Mouse (Mus musculus) cerebellum, adult 2 months (tissue): Measurements from ENCODE around the gene Slc22a17.
"Not testable (repeated sequence)": the region's sequence is repeated elsewhere in the genome, so short reads cannot be mapped to it uniquely, and the experiment has no call there.

Source experiments
- CTCF ChIP-seq: fragments of 200-500 bp; IDR thresholded peaks from 2 replicates; pipeline ENCODE4 v1.5.1; 2011; ENCODE audit warnings: low read depth, mild to moderate bottlenecking, control low read depth, low read length, moderate library complexity, borderline replicate concordance; ENCODE audit not compliant: insufficient read depth
- POLR2A ChIP-seq: fragments of 200-500 bp; IDR thresholded peaks from 2 replicates; pipeline ENCODE4 v1.6.1; 2011; ENCODE audit warnings: low read length, control low read depth, borderline replicate concordance; ENCODE audit not compliant: insufficient read depth

DNA sequence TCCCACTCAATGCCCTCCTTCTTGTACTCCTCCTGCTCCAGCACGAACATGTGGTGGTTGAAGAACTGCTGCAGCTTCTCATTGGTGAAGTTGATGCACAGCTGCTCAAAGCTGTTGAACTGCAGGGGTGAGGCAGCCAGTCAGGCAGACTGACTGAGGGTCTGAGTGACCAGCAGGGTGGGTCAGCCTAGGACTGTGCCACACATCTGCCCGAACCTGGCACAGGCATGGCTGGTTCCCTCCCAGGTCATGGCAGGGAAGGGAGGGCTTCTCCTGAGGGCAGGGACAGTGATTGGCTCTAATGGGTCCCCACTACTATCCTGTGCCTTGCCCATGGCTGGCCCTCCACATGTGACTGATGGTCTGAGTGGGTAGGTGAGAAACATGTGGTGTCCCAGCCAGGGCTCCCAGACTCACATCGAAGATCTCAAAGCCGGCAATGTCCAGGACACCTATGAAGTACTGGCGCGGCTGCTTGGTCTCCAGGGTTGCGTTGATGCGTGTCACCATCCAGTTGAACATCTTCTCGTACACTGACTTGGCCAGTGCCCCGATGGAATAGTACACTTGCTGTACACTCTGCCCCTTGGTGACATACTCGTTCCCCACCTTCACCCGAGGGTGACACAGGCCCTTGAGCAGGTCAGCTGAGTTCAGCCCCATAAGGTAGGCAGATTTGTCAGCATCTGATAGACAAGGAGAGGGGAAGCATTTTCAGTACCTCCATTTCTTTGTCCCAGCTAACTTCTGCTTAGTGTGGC lies 47.1 kb upstream of the Slc22a17 start:
- not testable (repeated sequence) for TF ChIP-seq CTCF, POLR2A
